ENCODE assay signal across 8 mouse cellular contexts in genomic region chr3:79071561-79071960, GRCm38 (mm10).
DNase-seq lines count a peak whose midpoint lies in the region; ATAC-seq and TF ChIP-seq lines count a peak whose summit lies in the region.

No protein-coding gene starts in this region.

- peak; percentile 11 for DNase-seq in lung, postnatal 0 days (ENCODE audit: low spot score)
- DNase-seq in lung, adult 2 months, result no peak
- DNase-seq in heart, postnatal 0 days (ENCODE audit: low spot score), result peak; percentile 42
- DNase-seq in lung, postnatal 25 days (ENCODE audit: low spot score), result peak; percentile 14
- no peak for DNase-seq in urinary bladder, postnatal 36 days (ENCODE audit: low spot score in 2 of 2)
- DNase-seq in gastrocnemius, postnatal 14 days, result no peak

- H3K4me2 ChIP-seq in lung, postnatal 0 days (replicated peaks; ENCODE audit: low read depth, low read length), result no peak overlapping the region
- peak overlapping the region; percentile 53 for H3K4me2 ChIP-seq in heart, postnatal 0 days (ENCODE audit: low read depth, low read length)

- intact Hi-C loops in gastrocnemius, postnatal 14 days (cut with DNase I; ENCODE audit: low total_unique reads), result no loop called here

- no peak overlapping the region; the same call in 1 of the 2 replicates for H3K27ac ChIP-seq in lung, postnatal 0 days (ENCODE audit: low read length)
- 0 out of 2 replicates have a peak overlapping the region, but pooled peaks have one; percentile 59 for H3K27ac ChIP-seq in cortical plate, adult 2 months (ENCODE audit: insufficient read depth, low read length)
- H3K27ac ChIP-seq in heart, postnatal 0 days (ENCODE audit: low read depth), result peak overlapping the region; percentile 83

- no peaks in the 10 kb centered on the region for H3K4me1 ChIP-seq in lung, postnatal 0 days (ENCODE audit: insufficient read depth, low read depth, low read length)
- peaks cover 4% of the 10 kb centered on the region; the same call in 1 of the 2 replicates for H3K4me1 ChIP-seq in lung, adult 2 months (ENCODE audit: control insufficient read depth, insufficient read depth, low read length)
- H3K4me1 ChIP-seq in cortical plate, adult 2 months (ENCODE audit: control insufficient read depth, insufficient read depth, low read length), result peaks cover 2% of the 10 kb centered on the region; the same call in 1 of the 2 replicates
- peaks cover 6% of the 10 kb centered on the region; the same call in 1 of the 2 replicates for H3K4me1 ChIP-seq in heart, postnatal 0 days (ENCODE audit: control insufficient read depth, insufficient read depth)

- WGBS in lung, postnatal 0 days, result 63% methylated on average over 5 of the region's 7 CpGs
- WGBS in lung, adult 2 months, result 30% methylated on average over 5 of the region's 7 CpGs
- WGBS in heart, postnatal 0 days, result 8% methylated on average over 6 of the region's 7 CpGs

- no peak overlapping the region for H3K4me3 ChIP-seq in lung, postnatal 0 days (ENCODE audit: low read depth, low read length)
- H3K4me3 ChIP-seq in lung, adult 2 months (replicated peaks; ENCODE audit: extremely low read depth, low read depth, low read length), result no peak overlapping the region
- H3K4me3 ChIP-seq in cortical plate, adult 2 months (ENCODE audit: insufficient read depth, low read length), result no peak overlapping the region
- peak overlapping the region; percentile 29 for H3K4me3 ChIP-seq in heart, postnatal 0 days (ENCODE audit: low read depth, low read length)

- TF ChIP-seq EP300 in lung, postnatal 0 days (IDR thresholded peaks at IDR 0.05), result no peak
- no peak for TF ChIP-seq EP300 in heart, postnatal 0 days (IDR thresholded peaks at IDR 0.05; ENCODE audit: low read depth)

- no peak for TF ChIP-seq CTCF in lung, postnatal 0 days (IDR thresholded peaks at IDR 0.05)
- no peak for TF ChIP-seq CTCF in lung, adult 2 months (IDR thresholded peaks at IDR 0.05; ENCODE audit: insufficient read depth, low read length)
- no peak for TF ChIP-seq CTCF in cortical plate, adult 2 months (IDR thresholded peaks at IDR 0.05; ENCODE audit: extremely low read depth, insufficient read depth, low read length)
- TF ChIP-seq CTCF in heart, postnatal 0 days (IDR thresholded peaks at IDR 0.05; ENCODE audit: low read depth), result no peak

- H3K27me3 ChIP-seq in lung, postnatal 0 days (replicated peaks; ENCODE audit: insufficient read depth, low read length), result no peaks in the 10 kb centered on the region
- no peaks in the 10 kb centered on the region for H3K27me3 ChIP-seq in heart, postnatal 0 days (ENCODE audit: control insufficient read depth, insufficient read depth, low read length)

- ATAC-seq in lung, postnatal 0 days, result no peak
- ATAC-seq in heart, postnatal 0 days (ENCODE audit: insufficient read depth, low read depth), result peak; percentile 68; the same call in 1 of the 2 replicates
- no peak for ATAC-seq in cerebellum, adult (ENCODE audit: insufficient number of reproducible peaks, low FRiP score, low TSS enrichment)

- H3K9me3 ChIP-seq in lung, postnatal 0 days (ENCODE audit: low read length), result no peaks in the 10 kb centered on the region
- no peaks in the 10 kb centered on the region for H3K9me3 ChIP-seq in heart, postnatal 0 days (replicated peaks; ENCODE audit: control insufficient read depth, low read length)

- no peak overlapping the region for H3K9ac ChIP-seq in lung, postnatal 0 days (replicated peaks; ENCODE audit: low read depth)
- H3K9ac ChIP-seq in heart, postnatal 0 days (replicated peaks; ENCODE audit: low read depth, low read length), result peak overlapping the region; percentile 7; the same call in 1 of the 2 replicates

- TF ChIP-seq POLR2A in lung, adult 2 months (IDR thresholded peaks at IDR 0.05; ENCODE audit: borderline replicate concordance, extremely low read depth, low read depth, low read length), result no peak
- no peak for TF ChIP-seq POLR2A in cortical plate, adult 2 months (IDR thresholded peaks at IDR 0.05; ENCODE audit: extremely low read depth, insufficient read depth, low read length)

- peaks cover 28% of the 10 kb centered on the region; the same call in 1 of the 2 replicates for H3K36me3 ChIP-seq in lung, postnatal 0 days (ENCODE audit: insufficient read depth, low read length)
- H3K36me3 ChIP-seq in heart, postnatal 0 days (replicated peaks; ENCODE audit: control insufficient read depth, insufficient read depth, low read length), result peaks cover 53% of the 10 kb centered on the region

Comparison
In these comparisons a context has a peak if more than half of its experiments do, and no peak if none do; other contexts are left out.
1. DNase-seq: peak in lung, postnatal 0 days (single experiment), heart, postnatal 0 days (single experiment) and lung, postnatal 25 days (single experiment); none in lung, adult 2 months (single experiment), urinary bladder, postnatal 36 days (0 of 2) and gastrocnemius, postnatal 14 days (single experiment).